Mouse (Mus musculus): ENCODE results near the gene Zc4h2.

The Zc4h2 gene

GRCm38 (mm10) chrX:95657804-95658599 lies at the start of gene Zc4h2:
TSS of gene Zc4h2 (minus strand) at chrX:95658509.
- peak; percentile 41 to 46 for DNase-seq

GRCm38 (mm10) chrX:95687119-95687518 lies 28.8 kb upstream of the Zc4h2 start:
- DNase-seq = peak in 1 of 2 experiments; percentile 4

- no peak for DNase-seq
Observed at GRCm38 (mm10) chrX:95682206-95682605, 23.9 kb upstream of the Zc4h2 start.

- peak in 1 of 2 experiments; percentile 6 for DNase-seq
Observed at GRCm38 (mm10) chrX:95658600-95659084, 333 bp upstream of the Zc4h2 start.

GRCm38 (mm10) chrX:95600609-95601008 lies 57.7 kb downstream of the Zc4h2 start:
- no peak for DNase-seq
